Mouse (Mus musculus): ENCODE data around the gene Arhgap35. TPM values are rescaled to one million over a fixed set of nuclear protein-coding genes. Genes with fewer than 3 reads are reported as not detected.

Gene Arhgap35
- polyA plus RNA-seq, 1 experiment, result 26.8 TPM

DNA sequence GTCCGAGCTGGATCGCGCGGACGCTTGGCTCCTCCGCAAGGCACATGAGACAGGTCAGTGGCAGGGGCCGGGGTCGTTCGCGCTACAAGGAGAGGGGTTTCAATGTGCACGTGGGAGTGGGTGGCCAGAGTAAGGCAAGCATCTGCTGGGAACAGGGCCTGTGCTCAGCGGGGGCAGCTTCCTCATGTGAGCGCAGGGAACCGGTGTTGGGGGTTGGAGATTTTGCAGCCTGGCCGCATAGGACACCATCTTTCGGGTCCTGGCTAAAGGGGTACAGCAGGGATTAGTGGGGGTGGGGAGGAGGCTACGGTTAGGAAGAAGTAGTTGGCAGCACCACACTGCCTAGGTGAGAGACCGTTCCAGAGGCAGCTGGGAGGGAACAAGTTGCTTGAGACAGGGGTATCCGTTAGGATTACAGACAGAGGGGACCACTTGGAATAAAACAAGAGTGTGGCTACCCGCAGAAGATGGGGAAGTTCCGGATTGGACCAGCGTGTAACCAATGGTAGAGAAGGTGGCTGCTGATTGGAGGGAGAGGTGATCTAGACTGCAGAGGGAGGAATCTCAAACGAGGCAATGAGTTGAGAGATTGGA, 161.6 kb downstream of the Arhgap35 start:
- H3K79me2 ChIP-seq (ENCODE audit: control insufficient read depth, insufficient read depth), result no peaks in the 10 kb centered on the region
- no peaks in the 10 kb centered on the region for H3K79me3 ChIP-seq (ENCODE audit: low read depth)
- TF ChIP-seq MYOG (IDR thresholded peaks at IDR 0.05; ENCODE audit: control insufficient read depth, extremely low read depth, insufficient read length) (no peak), MAX (IDR thresholded peaks at IDR 0.05) (no peak), USF1 (IDR thresholded peaks at IDR 0.05; ENCODE audit: low read depth) (no peak), CTCF (IDR thresholded peaks at IDR 0.05; ENCODE audit: control insufficient read depth, insufficient read depth, insufficient read length) (no peak), CEBPB (IDR thresholded peaks at IDR 0.05; ENCODE audit: low read depth) (no peak), MYOD1 (IDR thresholded peaks at IDR 0.05; ENCODE audit: control insufficient read depth, insufficient read length, low read depth) (no peak), FOSL1 (IDR thresholded peaks at IDR 0.05; ENCODE audit: insufficient read depth, low read length, poor library complexity, severe bottlenecking) (no peak)
- H3K4me3 ChIP-seq (ENCODE audit: insufficient read depth, poor library complexity, severe bottlenecking), result peak overlapping the region; percentile 46
- no peaks in the 10 kb centered on the region for H3K36me3 ChIP-seq (ENCODE audit: control insufficient read depth, insufficient read depth)
- peak overlapping the region; percentile 59 for H3ac ChIP-seq (ENCODE audit: control insufficient read depth, insufficient read length, low read depth)
- H3K27me3 ChIP-seq (ENCODE audit: control insufficient read depth, insufficient read depth, insufficient read length), result no peaks in the 10 kb centered on the region

DNA sequence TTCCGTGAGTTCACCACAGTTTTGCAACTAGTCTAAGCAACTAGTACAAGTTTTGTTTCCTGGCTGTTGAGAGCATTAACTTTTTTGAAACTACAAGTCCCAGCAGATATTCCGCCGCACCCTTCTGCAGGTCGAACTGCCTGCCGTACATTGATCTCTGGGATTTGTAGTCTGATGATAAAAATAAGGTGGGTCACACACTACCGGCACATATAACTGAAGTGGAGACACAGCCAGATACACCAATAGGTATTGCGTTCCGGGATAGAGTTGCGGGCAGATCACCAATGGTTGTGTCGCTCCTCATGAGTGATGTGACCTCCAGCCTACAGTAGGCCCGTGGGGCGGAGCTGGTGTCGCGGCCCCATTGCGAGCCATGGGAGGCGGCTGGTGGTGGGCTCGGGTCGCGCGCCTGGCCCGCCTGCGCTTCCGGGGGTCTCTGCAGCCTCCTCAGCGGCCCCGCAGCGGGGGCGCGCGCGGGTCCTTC, 162.2 kb downstream of the Arhgap35 start, which contains the start of gene Tmem160:
Tmem160 (plus strand) TSS at position 193 of the 487 bp plus-strand sequence.
- peak within 1 kb of the TSS; percentile 46 for H3K4me3 ChIP-seq (ENCODE audit: insufficient read depth, poor library complexity, severe bottlenecking)
- no peaks in the 10 kb centered on the region for H3K36me3 ChIP-seq (ENCODE audit: control insufficient read depth, insufficient read depth)
- H3K27me3 ChIP-seq (ENCODE audit: control insufficient read depth, insufficient read depth, insufficient read length), result no peaks in the 10 kb centered on the region
- H3K79me2 ChIP-seq (ENCODE audit: control insufficient read depth, insufficient read depth), result no peaks in the 10 kb centered on the region
- no peak for TF ChIP-seq USF1 (IDR thresholded peaks at IDR 0.05; ENCODE audit: low read depth)
- no peak for TF ChIP-seq CEBPB (IDR thresholded peaks at IDR 0.05; ENCODE audit: low read depth)
- TF ChIP-seq CTCF (IDR thresholded peaks at IDR 0.05; ENCODE audit: control insufficient read depth, insufficient read depth, insufficient read length), result no peak
- no peak for TF ChIP-seq MYOD1 (IDR thresholded peaks at IDR 0.05; ENCODE audit: control insufficient read depth, insufficient read length, low read depth)
- TF ChIP-seq FOSL1 (IDR thresholded peaks at IDR 0.05; ENCODE audit: insufficient read depth, low read length, poor library complexity, severe bottlenecking), result no peak
- TF ChIP-seq MYOG (IDR thresholded peaks at IDR 0.05; ENCODE audit: control insufficient read depth, extremely low read depth, insufficient read length), result no peak
- no peak for TF ChIP-seq MAX (IDR thresholded peaks at IDR 0.05)
- no peaks in the 10 kb centered on the region for H3K79me3 ChIP-seq (ENCODE audit: low read depth)
- H3ac ChIP-seq (ENCODE audit: control insufficient read depth, insufficient read length, low read depth), result peak within 1 kb of the TSS; percentile 59

- H3K36me3 ChIP-seq (ENCODE audit: control insufficient read depth, insufficient read depth), result no peaks in the 10 kb centered on the region
- H3K4me3 ChIP-seq (ENCODE audit: insufficient read depth, poor library complexity, severe bottlenecking), result no peak overlapping the region
- H3K27me3 ChIP-seq (ENCODE audit: control insufficient read depth, insufficient read depth, insufficient read length), result no peaks in the 10 kb centered on the region
- TF ChIP-seq FOSL1 (IDR thresholded peaks at IDR 0.05; ENCODE audit: insufficient read depth, low read length, poor library complexity, severe bottlenecking) (peak; percentile 25), CTCF (IDR thresholded peaks at IDR 0.05; ENCODE audit: control insufficient read depth, insufficient read depth, insufficient read length) (no peak), MYOD1 (IDR thresholded peaks at IDR 0.05; ENCODE audit: control insufficient read depth, insufficient read length, low read depth) (peak; percentile 15)
- H3ac ChIP-seq (ENCODE audit: control insufficient read depth, insufficient read length, low read depth), result no peak overlapping the region
- no peaks in the 10 kb centered on the region for H3K79me2 ChIP-seq (ENCODE audit: control insufficient read depth, insufficient read depth)
- no peaks in the 10 kb centered on the region for H3K79me3 ChIP-seq (ENCODE audit: low read depth)
Observed at GRCm38 (mm10) chr7:16451656-16452055, 163.1 kb downstream of the Arhgap35 start.

Other genes with a start within 250 kb of the Arhgap35 start
- 218 TPM for gene Sae1, start 227.2 kb downstream of the Arhgap35 start, polyA plus RNA-seq (2012; fragmentation: generic; extraction: Trizol)
- 29.8 TPM for gene Zc3h4, start 214.1 kb downstream of the Arhgap35 start, polyA plus RNA-seq (2012; fragmentation: generic; extraction: Trizol)
- gene Tmem160, start 162.2 kb downstream of the Arhgap35 start, polyA plus RNA-seq (2012; fragmentation: generic; extraction: Trizol), result 81.7 TPM
- 0.18 TPM for gene Npas1, start 137.3 kb downstream of the Arhgap35 start, polyA plus RNA-seq (2012; fragmentation: generic; extraction: Trizol)
- gene Ceacam15, start 60.7 kb upstream of the Arhgap35 start, polyA plus RNA-seq (2012; fragmentation: generic; extraction: Trizol), result not detected
- gene Ceacam9, start 106.9 kb upstream of the Arhgap35 start, polyA plus RNA-seq (2012; fragmentation: generic; extraction: Trizol), result not detected
- gene Ap2s1, start 123.4 kb upstream of the Arhgap35 start, polyA plus RNA-seq (2012; fragmentation: generic; extraction: Trizol), result 301 TPM
- 31.5 TPM for gene Slc1a5, start 166.3 kb upstream of the Arhgap35 start, polyA plus RNA-seq (2012; fragmentation: generic; extraction: Trizol)
- 50.4 TPM for gene Strn4, start 200.9 kb upstream of the Arhgap35 start, polyA plus RNA-seq (2012; fragmentation: generic; extraction: Trizol)
- 28.9 TPM for gene Fkrp, start 201.7 kb upstream of the Arhgap35 start, polyA plus RNA-seq (2012; fragmentation: generic; extraction: Trizol)
- gene Prkd2, start 227.9 kb upstream of the Arhgap35 start, polyA plus RNA-seq (2012; fragmentation: generic; extraction: Trizol), result 5.5 TPM